Mouse (Mus musculus) gastrocnemius, postnatal 25 days (tissue): ENCODE results near the gene Grwd1. TPM values are rescaled to one million over a fixed set of nuclear protein-coding genes. Genes with fewer than 3 reads are reported as not detected.
"Not testable (repeated sequence)": the region's sequence is repeated elsewhere in the genome, so short reads cannot be mapped to it uniquely, and the experiment has no call there.

Experiments used
- DNase-seq: peaks from one replicate; pipeline ENCODE4 v3.0.0; 2022
- long read RNA-seq, 2 experiments: library from polyadenylated mRNA; stranded (forward); transcript quantifications; one replicate each; pipeline ENCODE4 v2.0.0; 2021
- total RNA-seq, 2 experiments: library from RNA; stranded (reverse); gene quantifications; 1 replicate in 1 of 2; 2 replicates in 1 of 2; pipeline ENCODE4 v1.2.3; 2021

Grwd1 gene
- 10 to 100 TPM; 13.5 to 14.5 TPM for total RNA-seq
- long read RNA-seq, experiment 1, transcript Grwd1-201 (7 exons, 1,898 nt) = major isoform, 10 of 13 reads
- long read RNA-seq, experiment 1, partial matches to known transcripts = 1 of 13 reads
- long read RNA-seq, experiment 1, other reads (novel, unspliced or antisense) = 2 of 13 reads
- long read RNA-seq, experiment 2, transcript Grwd1-201 (7 exons, 1,898 nt) = major isoform, 15 of 15 reads
- long read RNA-seq, experiment 2, partial matches to known transcripts = 0 of 15 reads
- long read RNA-seq, experiment 2, other reads (novel, unspliced or antisense) = 0 of 15 reads

DNA sequence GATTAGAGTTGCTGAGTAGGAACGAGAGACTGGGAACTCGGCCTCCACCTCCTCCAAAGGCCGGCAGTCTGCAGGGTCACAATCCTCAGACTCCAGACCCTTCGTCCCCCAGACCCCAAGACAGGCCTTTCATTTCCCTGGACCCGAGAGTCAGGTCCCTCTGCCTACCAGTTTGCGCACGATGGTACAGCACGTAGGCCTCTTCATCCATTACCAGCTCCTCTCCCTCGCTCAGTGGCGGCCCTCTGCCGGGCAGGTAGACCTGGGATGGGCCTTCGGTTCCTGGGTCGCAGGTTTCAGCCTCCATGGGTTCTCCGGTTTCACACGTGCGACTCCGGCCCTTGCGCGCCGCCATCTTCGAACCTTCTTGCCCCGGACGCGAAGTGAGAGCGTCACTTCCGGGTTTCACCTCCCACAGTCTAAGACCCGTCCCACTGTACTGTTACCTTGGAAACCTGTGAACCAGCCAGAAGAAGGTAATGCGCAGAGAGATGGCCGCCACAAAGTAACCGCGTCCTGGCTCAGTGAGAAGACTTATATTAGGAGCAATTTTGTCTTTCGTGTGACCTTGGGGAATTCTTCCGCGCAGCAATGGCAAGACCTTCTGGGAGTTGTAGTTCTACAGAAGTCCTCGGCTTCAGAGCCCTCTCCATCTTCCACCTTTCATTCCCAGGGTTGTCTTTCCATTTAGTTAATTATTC, at the start of gene Grwd1:
TSS of gene Grwd1 (minus strand) at position 518 of the 701 bp plus-strand sequence.
- DNase-seq = peak; percentile 76

DNA sequence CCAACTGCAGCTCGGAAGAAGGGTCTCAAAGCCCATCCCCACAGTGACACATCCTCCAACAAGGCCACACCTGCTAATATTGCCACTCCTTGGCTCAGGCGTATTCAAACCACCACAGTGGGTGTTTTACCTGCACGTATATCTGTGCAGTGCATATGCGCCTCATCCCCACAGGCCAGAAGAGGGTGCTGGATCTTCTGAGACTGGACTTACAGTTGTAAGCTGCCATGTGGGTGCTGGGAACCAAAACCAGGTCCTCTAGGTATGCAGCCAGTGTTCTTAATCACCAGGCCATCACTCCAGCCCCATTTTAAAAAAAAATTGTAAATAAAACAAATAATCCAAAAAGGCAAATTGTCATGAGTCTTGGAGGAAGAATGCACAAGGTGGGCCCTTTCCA, 49.8 kb upstream of the Grwd1 start:
- no peak for DNase-seq

DNA sequence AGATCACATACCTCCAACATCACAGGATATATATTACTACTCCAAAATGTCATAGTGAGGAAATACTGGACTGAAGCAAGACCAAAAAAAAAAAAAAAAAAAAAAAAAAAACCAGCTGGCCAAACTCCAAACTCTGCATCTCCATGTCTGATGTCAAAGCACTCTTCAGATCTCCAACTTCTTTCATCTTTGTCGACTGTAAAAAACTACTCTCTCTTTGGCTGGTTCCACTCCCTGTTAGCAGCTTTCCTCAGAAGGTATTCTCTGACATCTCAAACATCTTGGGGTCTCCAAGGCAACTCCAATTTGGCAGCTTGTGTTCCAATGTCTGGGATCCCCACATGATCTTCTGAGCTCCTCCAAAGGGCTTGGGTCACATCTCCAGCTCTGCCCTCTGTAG, 47.5 kb upstream of the Grwd1 start, which contains the start of gene Grin2d:
TSS of gene Grin2d (minus strand) at position 101 of the 400 bp plus-strand sequence.
- not testable (repeated sequence) for DNase-seq

DNA sequence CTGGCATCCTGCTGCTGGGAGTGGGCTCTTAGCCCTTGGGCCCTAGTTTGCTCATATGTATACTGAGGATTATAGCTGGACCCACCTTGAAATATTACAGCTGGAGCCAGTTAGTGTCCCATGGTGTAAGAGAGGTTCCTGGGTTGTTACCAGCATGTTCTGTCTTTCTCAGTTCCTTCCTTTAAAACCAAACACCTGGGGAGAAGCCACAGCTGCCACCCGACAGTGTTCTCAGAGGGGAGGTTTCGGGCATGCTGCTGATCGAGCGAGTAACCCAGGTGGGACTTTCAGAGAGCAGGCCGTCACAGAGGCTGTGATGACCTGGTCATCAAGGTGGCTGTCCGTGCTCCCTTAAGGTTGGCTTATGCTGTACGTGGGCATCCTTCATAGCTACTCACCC, 46.2 kb upstream of the Grwd1 start:
- no peak for DNase-seq

DNA sequence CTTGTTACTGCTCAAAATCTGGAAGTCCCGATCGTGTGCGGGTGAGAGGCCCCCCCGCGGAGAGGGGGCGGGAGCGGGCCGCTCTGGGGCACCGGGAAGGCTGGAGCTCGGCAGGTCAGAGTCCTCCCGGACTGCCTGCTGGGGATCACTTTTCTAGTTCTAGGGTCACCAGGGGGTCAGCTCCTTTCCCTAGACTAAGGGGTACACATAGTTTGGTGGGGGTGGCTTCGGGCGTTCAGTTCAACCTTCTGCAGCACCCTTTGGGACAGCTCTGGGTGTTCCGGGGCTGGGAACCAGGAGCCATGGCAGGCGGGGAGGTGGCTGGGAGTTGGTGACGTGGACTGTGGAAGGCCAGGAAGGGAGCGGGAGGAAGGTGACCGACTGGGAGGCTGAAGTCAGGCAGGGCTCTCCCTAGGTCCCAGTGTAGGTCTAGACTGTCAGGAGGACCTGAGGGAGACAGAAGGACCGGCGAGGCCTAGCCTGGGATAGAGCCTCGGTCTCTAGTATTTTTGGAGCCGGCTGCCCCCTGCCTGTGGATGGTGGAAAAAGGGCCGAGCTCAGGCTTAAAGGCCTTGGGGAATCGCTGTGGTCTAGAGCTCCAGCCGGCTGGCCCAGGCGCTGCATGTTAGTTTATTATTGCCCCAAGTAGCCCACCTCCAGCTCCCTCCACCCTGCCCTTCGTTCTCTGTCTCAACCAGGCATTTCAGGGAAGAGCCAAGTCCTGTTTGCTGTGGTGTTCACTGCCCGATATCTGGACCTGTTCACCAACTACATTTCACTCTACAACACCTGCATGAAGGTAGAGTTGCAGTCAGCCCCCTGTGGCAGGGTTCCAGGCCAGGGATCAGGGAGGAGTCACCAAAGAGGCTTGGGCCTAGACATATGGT, 42.6 kb upstream of the Grwd1 start:
- DNase-seq = peak; percentile 55

DNA sequence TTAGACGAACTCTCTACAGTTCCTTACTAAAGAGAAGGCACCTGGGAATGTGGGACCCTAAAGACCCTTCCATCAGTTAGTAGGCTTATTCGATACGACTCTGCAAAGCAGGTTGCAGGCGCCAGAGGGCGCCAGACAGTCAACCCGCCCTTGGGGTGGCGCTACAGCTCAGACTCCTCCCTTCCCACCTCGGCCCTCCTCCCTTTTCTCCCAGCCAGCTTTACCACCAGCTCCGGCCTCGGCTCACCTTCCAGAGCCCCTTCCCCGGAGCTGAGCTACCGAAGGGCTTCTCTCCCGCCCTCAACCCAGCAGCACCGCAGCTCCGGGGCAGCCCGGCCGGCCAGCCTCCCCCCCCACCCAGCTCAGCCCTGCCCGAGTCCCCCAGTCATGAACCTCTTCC, 41.9 kb upstream of the Grwd1 start, which contains the start of gene Kdelr1:
TSS of gene Kdelr1 (plus strand) at position 149 of the 400 bp plus-strand sequence.
- peak; percentile 83 for DNase-seq

DNA sequence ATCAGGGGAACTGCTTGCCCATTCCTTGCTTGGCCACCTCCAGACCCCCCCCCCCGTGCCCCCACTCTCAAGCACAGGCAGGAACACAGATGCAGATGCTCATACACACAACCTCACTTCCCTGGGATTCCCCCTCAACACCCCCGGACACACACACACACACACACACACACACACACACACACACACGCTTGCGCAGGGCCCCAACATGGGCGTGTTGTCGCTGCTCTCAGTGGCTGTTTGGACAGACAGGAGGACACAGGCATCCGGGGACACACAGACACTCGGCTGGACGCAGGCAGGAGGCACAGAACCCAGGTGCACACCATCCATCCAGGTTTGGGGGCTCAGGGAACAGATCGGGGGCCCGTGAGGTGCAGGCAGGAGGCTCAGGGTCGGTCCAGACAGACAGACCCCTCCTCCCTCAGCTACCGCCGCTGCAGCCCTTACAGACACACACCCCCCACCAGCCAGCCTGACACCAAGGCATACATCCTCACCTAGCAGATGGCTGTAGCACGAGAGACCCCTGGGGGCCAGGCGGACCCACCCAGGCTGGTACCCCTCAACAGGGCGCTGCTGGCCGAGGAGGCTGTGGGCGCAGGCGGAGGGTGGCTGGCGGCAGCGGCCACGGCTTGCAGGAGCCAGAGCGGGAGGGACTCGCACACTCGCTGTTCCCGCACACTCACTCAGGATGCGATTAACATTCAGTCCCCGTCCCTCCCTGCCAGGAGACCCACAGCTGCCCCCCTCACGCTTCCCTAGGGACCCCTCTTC, 39.7 kb upstream of the Grwd1 start:
- DNase-seq = no peak

DNA sequence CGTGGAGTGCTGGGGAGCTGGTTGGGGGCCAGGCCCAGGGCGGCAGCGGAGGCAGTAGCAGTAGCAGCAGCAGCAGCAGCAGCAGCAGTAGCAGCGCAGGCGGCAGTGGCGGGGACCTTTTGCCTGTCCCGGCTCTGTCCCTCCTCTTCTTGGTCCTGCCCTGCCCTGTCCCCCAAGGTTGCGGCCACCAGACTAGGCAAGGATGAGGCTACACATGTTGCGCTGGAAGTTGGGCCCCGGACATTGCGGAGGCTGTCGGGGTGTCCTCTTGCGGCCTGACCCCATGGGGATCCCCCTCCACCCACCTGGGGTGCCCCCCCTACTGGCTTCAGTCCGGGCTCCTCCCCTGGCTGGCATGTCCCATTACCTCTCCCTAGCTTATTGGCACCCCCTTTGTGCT, 39.0 kb upstream of the Grwd1 start:
- no peak for DNase-seq

DNA sequence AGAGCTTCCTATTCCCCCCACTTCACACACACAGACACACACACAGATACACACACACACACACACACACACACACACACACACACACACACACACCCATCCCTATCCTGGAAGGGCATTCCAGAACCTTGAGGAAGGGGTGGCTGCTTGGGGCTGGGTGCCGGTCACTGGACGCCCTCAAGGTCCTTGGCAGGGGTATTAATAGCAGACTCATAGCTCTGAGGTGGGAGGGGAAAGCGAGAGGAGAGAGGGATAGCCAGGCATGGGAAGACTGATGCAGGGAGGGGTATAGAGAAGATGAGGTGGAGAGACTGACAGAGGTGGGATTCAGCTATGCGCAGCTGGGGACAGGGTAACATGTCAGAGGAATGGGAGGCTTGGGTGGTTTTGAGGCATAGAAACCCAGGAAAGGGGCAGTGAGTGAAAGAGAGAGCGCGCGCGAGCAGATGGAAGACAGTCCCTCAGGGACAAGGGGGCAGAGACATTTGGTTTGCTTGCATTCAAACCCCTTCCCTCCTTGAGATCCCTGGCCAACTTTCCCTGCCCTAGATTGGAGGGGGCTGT, 38.4 kb upstream of the Grwd1 start:
- no peak for DNase-seq

DNA sequence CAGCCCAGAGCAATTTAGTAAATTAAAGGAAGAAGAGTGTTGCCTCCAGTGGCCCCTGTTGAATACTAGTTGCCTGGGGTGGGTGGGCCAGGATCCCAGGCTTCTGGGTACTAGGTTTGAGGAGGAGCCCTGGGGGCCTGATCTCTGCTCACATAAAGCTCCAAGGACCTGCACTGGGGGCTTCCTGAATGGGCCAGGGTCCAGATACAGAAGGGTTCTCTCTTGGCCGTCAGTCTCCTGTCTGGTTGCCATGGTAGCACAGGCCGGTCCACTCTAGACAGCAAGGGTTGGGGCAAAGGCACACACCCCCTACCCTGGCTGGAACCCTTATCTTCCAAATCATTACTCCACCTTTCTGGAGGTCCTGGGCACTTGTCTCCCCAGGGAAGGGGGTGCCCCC, 37.1 kb upstream of the Grwd1 start:
- no peak for DNase-seq

DNA sequence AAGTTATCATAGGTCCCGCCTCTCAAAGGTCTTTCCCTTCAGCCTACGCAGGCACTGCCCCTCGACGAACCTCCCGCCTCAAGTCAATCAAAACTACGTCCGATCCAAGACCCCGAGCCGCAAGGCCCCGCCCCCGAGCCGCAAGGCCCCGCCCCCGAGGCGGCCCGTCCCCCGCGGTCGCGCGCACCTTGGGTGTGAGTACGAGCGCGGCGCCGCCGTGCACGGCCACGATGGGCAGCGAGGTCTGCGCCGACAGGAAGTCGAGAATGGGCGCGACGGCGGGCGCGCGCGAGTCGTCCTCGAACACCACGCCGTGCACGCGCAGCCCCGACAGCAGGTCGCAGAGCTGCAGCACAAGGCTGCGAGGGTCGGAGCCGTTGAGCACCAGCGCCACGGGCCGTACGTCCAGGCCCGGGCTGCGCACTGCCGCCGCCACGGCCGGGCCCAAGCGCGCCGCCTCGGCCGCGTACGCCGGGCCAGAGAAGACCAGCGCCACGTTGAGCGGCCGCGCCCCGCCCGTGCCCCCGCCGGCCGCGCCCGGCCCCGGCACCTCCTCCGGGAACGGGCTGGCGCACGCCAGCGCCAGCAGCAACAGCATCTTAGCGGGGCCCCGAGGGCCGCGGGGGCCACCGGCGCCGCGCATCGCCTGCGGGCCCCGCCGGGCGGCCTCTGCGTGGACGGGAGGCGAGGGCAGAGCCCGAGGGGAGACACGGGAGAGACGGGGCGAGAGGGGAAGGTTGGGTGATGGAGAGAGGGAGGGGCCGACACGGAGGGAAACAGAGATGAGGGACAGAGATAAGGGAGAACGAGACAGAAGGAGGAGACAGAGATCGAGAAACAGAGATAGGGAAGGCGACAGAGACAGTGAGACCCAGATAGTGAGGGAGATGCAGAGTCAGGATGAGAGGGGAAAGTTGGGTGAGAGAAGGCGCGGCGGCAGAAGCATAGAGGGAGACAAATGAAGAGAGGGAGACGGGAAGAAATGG, 35.5 kb upstream of the Grwd1 start:
- DNase-seq = peak; percentile 91

DNA sequence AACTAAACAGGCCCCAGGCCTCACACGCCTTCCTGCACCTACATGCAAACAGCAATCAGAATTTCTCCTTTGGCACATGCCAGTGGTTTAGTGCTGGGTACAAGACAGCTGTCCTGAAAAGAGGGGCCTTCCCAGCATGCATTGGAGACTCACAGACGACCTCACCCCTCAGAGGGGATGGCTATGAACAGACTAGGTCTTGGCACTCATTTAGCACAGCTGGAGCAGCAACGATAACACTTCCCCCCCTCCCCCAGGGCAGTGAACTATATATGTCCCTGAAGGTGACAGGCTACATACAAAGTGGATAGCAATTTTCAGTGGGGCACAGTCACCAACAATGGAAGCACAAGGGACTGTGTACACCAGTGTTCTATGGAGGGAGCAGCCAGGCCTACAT, 33.7 kb upstream of the Grwd1 start:
- no peak for DNase-seq

DNA sequence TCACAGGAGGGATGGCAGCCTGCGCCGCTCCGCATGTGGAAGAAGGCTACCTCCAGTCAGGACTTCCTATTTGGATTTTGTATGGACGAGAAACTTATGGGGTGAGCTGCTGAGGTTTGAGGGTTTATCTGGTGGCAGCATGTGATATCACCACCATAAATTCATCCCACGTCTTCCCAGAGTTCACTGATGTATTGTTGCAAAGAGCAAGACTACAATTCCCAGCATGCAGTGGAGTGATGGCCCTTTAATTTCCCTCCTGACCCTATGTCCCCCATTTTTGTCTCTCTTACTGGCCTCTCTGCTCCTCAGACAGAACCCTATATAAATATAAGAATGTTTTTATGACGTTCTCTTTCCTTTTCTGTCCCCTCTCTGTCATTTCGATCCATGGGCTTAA, 32.1 kb upstream of the Grwd1 start:
- no peak for DNase-seq

DNA sequence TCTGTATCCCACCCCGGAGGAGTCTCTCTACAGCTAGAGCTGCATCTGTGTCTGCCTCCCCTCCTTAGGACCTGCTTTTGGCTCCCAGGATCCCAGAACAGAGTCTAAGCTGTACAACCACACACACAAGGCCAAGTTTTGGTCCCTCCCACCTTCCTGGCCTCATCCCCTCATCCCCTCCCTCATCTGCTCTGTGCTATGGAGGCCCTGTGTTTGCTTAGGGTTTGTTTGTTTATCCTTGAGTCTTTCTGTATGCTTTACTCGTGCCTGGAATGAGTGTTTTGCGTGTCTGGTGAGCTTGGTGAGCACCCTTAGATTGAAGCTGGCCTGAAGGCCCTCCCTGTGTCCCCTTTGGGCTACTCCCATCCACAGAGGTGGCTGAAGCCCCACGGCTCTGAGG, 28.3 kb upstream of the Grwd1 start:
- no peak for DNase-seq

DNA sequence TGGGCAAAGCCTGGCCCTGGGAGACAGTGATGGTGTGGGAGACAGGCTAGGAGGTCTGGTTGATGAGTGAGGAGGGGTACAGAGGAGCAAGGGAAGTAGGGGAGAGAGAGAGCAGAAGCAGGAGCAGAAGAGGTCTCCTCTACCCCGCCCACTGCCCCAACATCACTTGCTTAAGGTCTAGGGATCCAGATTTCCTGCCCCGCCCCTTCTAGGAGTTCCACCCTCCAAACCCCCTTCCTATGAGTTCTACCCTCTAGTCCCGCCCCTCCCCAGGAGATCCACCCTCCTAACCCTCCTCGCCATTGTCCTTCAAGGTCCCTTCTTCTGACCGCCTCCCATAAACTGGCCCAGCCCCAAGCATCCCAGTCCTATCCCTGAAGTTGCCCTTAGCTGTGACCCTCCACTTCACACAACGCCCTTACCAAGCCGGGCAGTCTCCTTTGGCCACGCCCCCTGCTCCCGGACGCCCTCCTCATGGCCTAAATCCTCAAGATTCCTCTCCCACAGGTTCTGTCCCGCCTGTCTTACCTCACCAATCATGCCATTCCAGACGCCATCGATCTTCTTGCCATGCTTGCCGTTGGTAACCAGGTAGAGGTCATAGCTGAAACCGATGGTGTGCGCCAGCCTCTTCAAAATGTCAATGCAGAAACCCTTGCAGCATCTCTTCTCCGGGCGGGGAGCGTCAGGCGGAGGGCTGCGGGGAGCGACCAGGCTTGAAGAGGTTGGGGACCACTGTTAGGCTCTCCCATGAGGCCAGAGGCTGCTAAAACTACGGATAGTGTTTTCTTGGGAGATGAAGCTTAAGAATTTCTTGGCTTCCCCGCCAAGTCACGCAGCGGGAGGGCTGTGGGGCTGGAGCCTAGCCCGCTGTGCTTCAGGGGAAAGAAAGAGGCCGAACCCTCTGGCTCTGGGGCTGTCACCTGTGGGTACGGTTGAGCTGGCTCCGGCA, 26.5 kb upstream of the Grwd1 start:
- DNase-seq = peak; percentile 5

DNA sequence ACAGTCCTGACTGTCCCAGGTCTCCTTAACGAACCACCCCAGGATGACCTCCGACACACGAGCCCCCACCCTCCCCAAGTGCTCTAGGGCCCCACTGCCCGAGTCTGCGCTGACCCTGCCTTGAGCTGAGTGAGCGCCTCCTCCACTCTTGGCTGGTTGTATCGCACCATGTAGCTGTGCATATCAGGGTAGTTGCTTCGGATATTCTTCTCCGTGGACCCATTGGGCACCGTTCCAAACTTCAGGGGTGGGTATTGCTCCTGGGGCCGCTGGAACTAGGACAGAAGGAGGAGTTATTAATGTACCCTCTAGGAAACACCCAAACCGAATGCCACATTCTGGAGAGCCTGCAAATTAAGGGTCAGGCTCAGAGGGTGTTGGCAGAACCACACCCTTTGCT, 22.3 kb upstream of the Grwd1 start:
- DNase-seq = no peak

DNA sequence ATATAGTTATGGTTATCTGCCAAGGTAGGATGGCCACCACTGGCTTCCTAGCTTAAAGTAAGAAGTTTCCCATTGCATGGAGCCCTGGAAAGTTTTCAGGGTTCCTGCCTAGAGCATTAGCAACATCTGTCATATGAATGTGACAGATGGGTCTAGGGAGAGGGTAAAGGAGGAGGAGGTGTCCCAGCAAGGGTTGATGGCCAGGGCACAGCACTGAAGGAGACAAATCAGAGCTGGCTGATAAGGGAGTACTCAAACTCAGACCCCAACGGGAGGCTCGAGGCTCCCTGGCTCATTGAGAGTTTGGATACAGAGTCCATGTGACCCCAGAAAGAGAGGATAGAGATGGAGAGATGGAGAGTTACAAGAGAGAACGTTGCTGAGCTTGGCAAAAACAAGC, 19.9 kb upstream of the Grwd1 start:
- no peak for DNase-seq

DNA sequence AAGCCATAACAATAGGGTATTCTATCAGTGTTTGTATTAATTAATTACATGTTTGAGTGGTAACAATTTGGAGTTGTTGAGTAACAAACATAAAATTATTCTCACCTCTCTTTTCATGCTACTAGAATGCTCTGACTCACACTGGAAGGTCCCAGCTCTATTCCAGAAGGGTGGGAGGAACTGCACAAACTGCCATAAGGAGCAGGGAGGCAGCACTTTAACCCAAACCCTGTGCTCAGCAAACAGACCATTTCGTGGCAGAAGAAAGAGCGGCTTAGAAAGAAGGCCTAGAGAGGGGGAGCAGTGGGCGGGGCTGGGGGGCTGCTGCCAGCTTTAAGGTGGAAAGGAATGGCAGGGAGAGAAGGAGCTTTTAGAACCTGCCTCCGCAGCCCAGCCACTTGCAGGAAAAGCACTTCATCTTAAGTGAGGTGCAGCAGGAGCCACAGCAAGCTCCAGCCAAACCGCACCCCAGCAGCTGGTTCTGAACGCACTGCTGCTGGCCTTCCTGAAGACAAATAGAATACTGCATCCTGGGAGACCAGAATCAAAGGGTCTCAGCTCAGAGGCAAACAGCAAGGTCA, 17.8 kb upstream of the Grwd1 start:
- no peak for DNase-seq
